Mouse (Mus musculus) olfactory bulb, adult 2 months (tissue): Measurements from ENCODE around the gene Dscaml1.

Experiments used
- CTCF ChIP-seq: fragments of 200-500 bp; IDR thresholded peaks from 2 replicates; pipeline ENCODE4 v1.5.1; 2012; ENCODE audit warnings: low read depth, mild to moderate bottlenecking, low read length, moderate library complexity; ENCODE audit not compliant: insufficient read depth
- POLR2A ChIP-seq: fragments of 200-500 bp; IDR thresholded peaks from 2 replicates; pipeline ENCODE4 v1.6.1; 2012; ENCODE audit warnings: mild to moderate bottlenecking, low read depth, low read length, moderate library complexity; ENCODE audit not compliant: insufficient read depth

- TF ChIP-seq POLR2A (no peak), CTCF (no peak)
Measured at GRCm38 (mm10) chr9:45522866-45523265, 96.4 kb downstream of the Dscaml1 start.
